Mouse (Mus musculus) gastrocnemius, adult 8-10 months (tissue): ENCODE results near the gene Asl. TPM values are rescaled to one million over a fixed set of nuclear protein-coding genes. Genes with fewer than 3 reads are reported as not detected.

ENCODE experiments used
- DNase-seq, 2 experiments: peaks; one replicate each; pipeline ENCODE4 v3.0.0; 2022; ENCODE audit warnings: low spot score in 2 of 2
- total RNA-seq, 4 experiments: library from RNA; stranded (reverse); gene quantifications; 2 replicates each; pipeline ENCODE4 v1.2.4; 2022

Asl gene
- total RNA-seq, 4 experiments from 2014 or later: 8.4 to 16.5 (median 11.7) TPM

- DNase-seq: no peak
Observed at GRCm38 (mm10) chr5:130008034-130008590, 20.9 kb downstream of the Asl start.

- no peak for DNase-seq
Observed at GRCm38 (mm10) chr5:130007344-130007743, 21.7 kb downstream of the Asl start.

GRCm38 (mm10) chr5:130003229-130003628, 25.8 kb downstream of the Asl start:
- DNase-seq: no peak

GRCm38 (mm10) chr5:130002301-130003146, 26.5 kb downstream of the Asl start, which contains the start of gene Gusb:
TSS of gene Gusb (minus strand) at chr5:130003049.
- DNase-seq: peak; percentile 58 to 75

- DNase-seq: no peak
Observed at GRCm38 (mm10) chr5:130001356-130001987, 27.6 kb downstream of the Asl start.

GRCm38 (mm10) chr5:130000735-130001134, 28.3 kb downstream of the Asl start:
- no peak for DNase-seq

- no peak for DNase-seq
Observed at GRCm38 (mm10) chr5:129999097-129999496, 29.9 kb downstream of the Asl start.

- no peak for DNase-seq
Observed at GRCm38 (mm10) chr5:129997700-129998099, 31.3 kb downstream of the Asl start.

- DNase-seq: no peak
Observed at GRCm38 (mm10) chr5:129994989-129995388, 34.1 kb downstream of the Asl start.

GRCm38 (mm10) chr5:129993374-129993773, 35.7 kb downstream of the Asl start:
- no peak for DNase-seq

- no peak for DNase-seq
Observed at GRCm38 (mm10) chr5:129991898-129992297, 37.1 kb downstream of the Asl start.

- no peak for DNase-seq
Observed at GRCm38 (mm10) chr5:129989376-129989775, 39.7 kb downstream of the Asl start.

GRCm38 (mm10) chr5:129980216-129980615, 48.8 kb downstream of the Asl start:
- no peak for DNase-seq

- DNase-seq: no peak
Observed at GRCm38 (mm10) chr5:129978608-129979007, 50.4 kb downstream of the Asl start.

- no peak for DNase-seq
Observed at GRCm38 (mm10) chr5:129977768-129978167, 51.3 kb downstream of the Asl start.

- no peak for DNase-seq
Observed at GRCm38 (mm10) chr5:129974866-129975311, 54.2 kb downstream of the Asl start.

- no peak for DNase-seq
Observed at GRCm38 (mm10) chr5:129974354-129974753, 54.7 kb downstream of the Asl start.

GRCm38 (mm10) chr5:129971491-129971890, 57.6 kb downstream of the Asl start:
- no peak for DNase-seq

GRCm38 (mm10) chr5:129968417-129968816, 60.6 kb downstream of the Asl start:
- DNase-seq: no peak

GRCm38 (mm10) chr5:129966448-129966847, 62.6 kb downstream of the Asl start:
- DNase-seq: no peak

- no peak for DNase-seq
Observed at GRCm38 (mm10) chr5:129963224-129963623, 65.8 kb downstream of the Asl start.
